Mouse (Mus musculus) heart, postnatal 0 days (tissue): ENCODE results near the gene Cilp2. TPM values are rescaled to one million over a fixed set of nuclear protein-coding genes. Genes with fewer than 3 reads are reported as not detected.
A peak's percentile ranks its signal among the peaks of the same experiment; 100 is the strongest.

Experiments used
- ATAC-seq: fragments of 200-750 bp; cut with Nextera tagmentation; 2 replicates; pipeline ENCODE4 v1.8.0; 2017; ENCODE audit warnings: low read depth, moderate number of reproducible peaks, moderate library complexity; ENCODE audit not compliant: insufficient read depth
- DNase-seq: peaks from one replicate; pipeline ENCODE4 v3.0.0-alpha.2; 2016; ENCODE audit warnings: low spot score
- H3K27ac ChIP-seq: fragments of 300-500 bp; sonication (generic); 2 replicates; pipeline ENCODE4 v1.5.1; 2014; ENCODE audit warnings: low read depth, mild to moderate bottlenecking
- H3K27me3 ChIP-seq: fragments of 300-500 bp; sonication (generic); 2 replicates; pipeline ENCODE4 v1.6.1; 2014; ENCODE audit warnings: low read length, mixed read lengths; ENCODE audit not compliant: control insufficient read depth, insufficient read depth
- H3K36me3 ChIP-seq: fragments of 300-500 bp; sonication (generic); replicated peaks from 2 replicates; pipeline ENCODE4 v1.6.1; 2014; ENCODE audit warnings: low read length, mixed read lengths; ENCODE audit not compliant: control insufficient read depth, insufficient read depth
- H3K4me1 ChIP-seq: fragments of 300-500 bp; sonication (generic); 2 replicates; pipeline ENCODE4 v1.6.1; 2014; ENCODE audit warnings: antibody characterized with exemption; ENCODE audit not compliant: control insufficient read depth, insufficient read depth
- H3K4me2 ChIP-seq: fragments of 300-500 bp; sonication (generic); 2 replicates; pipeline ENCODE4 v1.6.1; 2014; ENCODE audit warnings: low read depth, mild to moderate bottlenecking, low read length, moderate library complexity
- H3K4me3 ChIP-seq: fragments of 300-500 bp; sonication (generic); 2 replicates; pipeline ENCODE4 v1.5.1; 2014; ENCODE audit warnings: low read depth, low read length
- H3K9ac ChIP-seq: fragments of 300-500 bp; sonication (generic); replicated peaks from 2 replicates; pipeline ENCODE4 v1.6.1; 2014; ENCODE audit warnings: low read depth, low read length, mixed read lengths
- H3K9me3 ChIP-seq: fragments of 300-500 bp; sonication (generic); replicated peaks from 2 replicates; pipeline ENCODE4 v1.6.1; 2016; ENCODE audit warnings: low read length; ENCODE audit not compliant: control insufficient read depth
- CTCF ChIP-seq: IDR thresholded peaks from 2 replicates; pipeline ENCODE4 v1.5.1; 2016; ENCODE audit warnings: antibody characterized with exemption, control low read depth, low read depth
- EP300 ChIP-seq: IDR thresholded peaks from 2 replicates; pipeline ENCODE4 v1.6.1; 2016; ENCODE audit warnings: antibody characterized with exemption, low read depth
- WGBS: fragments of 180-500 bp; shearing (Covaris S2); extraction: QIAGEN DNeasy Blood & Tissue Kit; methylation state at CpG from one replicate; pipeline ENCODE4 v1.1.7; 2014; 5-methylcytosine and 5-hydroxymethylcytosine counted together
- polyA plus RNA-seq: library from polyadenylated mRNA; unstranded; fragments of >200 nt; fragmentation: Nextera tagmentation; extraction: Ambion mirVana; gene quantifications from 2 replicates; pipeline ENCODE4 v1.2.1, GENCODE M21; 2015
- total RNA-seq: library from RNA; depleted of rRNA; stranded (reverse); fragments of >200 nt; gene quantifications from 2 replicates; pipeline ENCODE4 v1.2.3, GENCODE M21; 2014; ENCODE audit warnings: low replicate concordance

The Cilp2 gene
- total and polyA plus RNA-seq, 2 experiments from 2014 or later: 0.23 to 0.36 TPM

GRCm38 (mm10) chr8:69926901-69927300, 39.4 kb upstream of the Cilp2 start:
- ATAC-seq (no peak), DNase-seq (no peak)
- Histone ChIP-seq H3K27ac (no peak overlapping the region), H3K9ac (no peak overlapping the region), H3K36me3 (peaks cover 9% of the 10 kb centered on the region; the same call in 1 of the 2 replicates), H3K4me2 (no peak overlapping the region), H3K9me3 (no peaks in the 10 kb centered on the region), H3K4me3 (no peak overlapping the region), H3K4me1 (no peaks in the 10 kb centered on the region; the same call in 1 of the 2 replicates), H3K27me3 (no peaks in the 10 kb centered on the region)
- TF ChIP-seq EP300 (no peak), CTCF (no peak)

GRCm38 (mm10) chr8:69923986-69924385, 36.5 kb upstream of the Cilp2 start:
- Histone ChIP-seq H3K27me3 (no peaks in the 10 kb centered on the region), H3K36me3 (peaks cover 9% of the 10 kb centered on the region; the same call in 1 of the 2 replicates), H3K9ac (no peak overlapping the region), H3K9me3 (no peaks in the 10 kb centered on the region), H3K27ac (no peak overlapping the region), H3K4me1 (no peaks in the 10 kb centered on the region; the same call in none of the 2 replicates), H3K4me2 (no peak overlapping the region), H3K4me3 (no peak overlapping the region)
- 36% methylated on average over 1 of the region's 1 CpGs for WGBS
- DNase-seq: no peak
- TF ChIP-seq CTCF (no peak), EP300 (no peak)
- no peak for ATAC-seq

- Histone ChIP-seq H3K9ac (no peak overlapping the region), H3K9me3 (no peaks in the 10 kb centered on the region), H3K36me3 (peaks cover 18% of the 10 kb centered on the region), H3K27me3 (no peaks in the 10 kb centered on the region), H3K4me1 (no peaks in the 10 kb centered on the region; the same call in none of the 2 replicates), H3K4me2 (no peak overlapping the region), H3K27ac (peak overlapping the region; percentile 63; the same call in 1 of the 2 replicates), H3K4me3 (no peak overlapping the region)
- 90% methylated on average over 2 of the region's 2 CpGs for WGBS
- TF ChIP-seq CTCF (no peak), EP300 (no peak)
- no peak for DNase-seq
- no peak for ATAC-seq
Observed at GRCm38 (mm10) chr8:69921141-69921540, 33.7 kb upstream of the Cilp2 start.

GRCm38 (mm10) chr8:69919876-69920662, 32.6 kb upstream of the Cilp2 start:
- H3K27me3 ChIP-seq: no peaks in the 10 kb centered on the region
- H3K9me3 ChIP-seq: no peaks in the 10 kb centered on the region
- H3K4me1 ChIP-seq: no peaks in the 10 kb centered on the region; the same call in none of the 2 replicates
- peaks cover 18% of the 10 kb centered on the region for H3K36me3 ChIP-seq
- H3K9ac ChIP-seq: no peak overlapping the region
- TF ChIP-seq EP300: no peak
- TF ChIP-seq CTCF: no peak
- DNase-seq (peak; percentile 70), ATAC-seq (no peak; the same call in 1 of the 2 replicates)
- peak overlapping the region; percentile 63 for H3K27ac ChIP-seq
- no peak overlapping the region for H3K4me3 ChIP-seq
- WGBS: 36% methylated on average over 11 of the region's 11 CpGs
- H3K4me2 ChIP-seq: no peak overlapping the region

- ATAC-seq: peak; percentile 31; the same call in 1 of the 2 replicates
- Histone ChIP-seq H3K27ac (0 out of 2 replicates have a peak overlapping the region, but pooled peaks have one; percentile 24), H3K9ac (no peak overlapping the region), H3K36me3 (peaks cover 27% of the 10 kb centered on the region), H3K4me1 (no peaks in the 10 kb centered on the region; the same call in none of the 2 replicates), H3K27me3 (no peaks in the 10 kb centered on the region), H3K4me2 (no peak overlapping the region), H3K4me3 (no peak overlapping the region), H3K9me3 (no peaks in the 10 kb centered on the region)
- TF ChIP-seq CTCF (peak; percentile 97), EP300 (no peak)
- peak; percentile 62 for DNase-seq
- WGBS: 44% methylated on average over 1 of the region's 1 CpGs
Observed at GRCm38 (mm10) chr8:69919010-69919409, 31.5 kb upstream of the Cilp2 start.
